Mouse (Mus musculus): ENCODE results near the gene Lrch4.

Gene Lrch4

DNA sequence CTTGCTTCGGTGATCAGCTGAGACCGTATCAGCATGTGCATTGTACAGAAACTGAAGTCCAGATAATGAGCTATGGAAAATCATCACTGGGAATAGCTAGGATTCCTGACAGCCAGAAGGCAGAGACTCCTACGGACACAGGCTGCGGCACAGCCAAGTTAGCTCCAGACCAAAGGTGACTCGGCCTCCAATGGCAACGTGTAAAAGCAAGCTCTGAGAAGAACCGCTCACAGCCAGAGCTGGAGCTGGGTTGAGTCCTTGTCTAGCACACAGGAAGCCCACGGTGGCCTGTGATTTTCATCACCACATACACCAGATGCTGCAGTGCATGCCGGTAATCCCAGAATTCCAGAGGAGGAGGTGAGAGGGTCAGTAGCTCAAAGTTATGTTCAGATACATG, 61.6 kb downstream of the Lrch4 start:
- no peak for DNase-seq (ENCODE audit: low read depth)

Data from fibroblast of lung, adult 2 months (primary cell).